Mouse (Mus musculus): ENCODE measurements around the gene Gm6460. TPM values are rescaled to one million over a fixed set of nuclear protein-coding genes. Genes with fewer than 3 reads are reported as not detected.
"Not testable (repeated sequence)": the region's sequence is repeated elsewhere in the genome, so short reads cannot be mapped to it uniquely, and the experiment has no call there.

Gm6460 gene
- not detected in 2 replicates for total RNA-seq (2017)

GRCm38 (mm10) chr5:11594613-11595012 is at the start of gene Gm6460:
TSS of gene Gm6460 (plus strand) at chr5:11594913.
- ATAC-seq (replicated peaks; ENCODE audit: low read depth, poor library complexity, severe bottlenecking) = not testable (repeated sequence)

Other genes with a start within 250 kb of the Gm6460 start
- not detected in 2 replicates for gene Gm8897, start 178.5 kb upstream of the Gm6460 start, total RNA-seq (2017)
- gene Gm8906, start 92.2 kb upstream of the Gm6460 start, total RNA-seq (2017) = not detected in 2 replicates
- gene Gm8922, start 87.0 kb downstream of the Gm6460 start, total RNA-seq (2017) = not detected in 2 replicates
- gene Gm8926, start 175.6 kb downstream of the Gm6460 start, total RNA-seq (2017) = not detected in 2 replicates

Data from common myeloid progenitor, adult 5-6 weeks (primary cell).